ENCODE assay signal across 8 mouse cellular contexts in the genomic region with DNA sequence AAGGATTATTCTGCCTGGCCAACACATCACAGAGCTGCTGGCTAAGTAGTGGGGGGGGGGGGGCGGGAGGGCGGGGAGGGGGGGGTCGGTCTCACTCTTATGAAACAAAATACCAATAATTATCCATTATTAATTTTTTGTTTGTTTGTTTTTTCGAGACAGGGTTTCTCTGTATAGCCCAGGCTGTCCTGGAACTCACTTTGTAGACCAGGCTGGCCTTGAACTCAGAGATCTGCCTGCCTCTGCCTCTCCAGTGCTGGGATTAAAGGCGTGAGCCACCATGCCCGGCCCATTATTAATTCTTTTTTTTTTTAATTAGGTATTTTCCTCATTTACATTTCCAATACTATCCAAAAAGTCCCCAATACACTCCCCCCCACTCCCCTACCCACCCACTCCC. TPM values are rescaled to one million over a fixed set of nuclear protein-coding genes. Genes with fewer than 3 reads are reported as not detected.
DNase-seq lines count a peak whose midpoint lies in the region; ATAC-seq and TF ChIP-seq lines count a peak whose summit lies in the region.
"Not testable (repeated sequence)": the region's sequence is repeated elsewhere in the genome, so short reads cannot be mapped to it uniquely, and the experiment has no call there.

No protein-coding gene starts in this region.

- H3K36me3 ChIP-seq in ES-E14 (ENCODE audit: control insufficient read depth, insufficient read depth, low read length, poor library complexity, severe bottlenecking): peaks cover 52% of the 10 kb centered on the region
- H3K36me3 ChIP-seq in embryonic facial prominence, embryonic 15.5 days: peaks cover 65% of the 10 kb centered on the region
- peaks cover 71% of the 10 kb centered on the region for H3K36me3 ChIP-seq in heart, embryonic 10.5 days
- H3K36me3 ChIP-seq in hindbrain, embryonic 15.5 days: peaks cover 56% of the 10 kb centered on the region
- H3K36me3 ChIP-seq in liver, embryonic 16.5 days (ENCODE audit: control insufficient read depth, insufficient read depth): peaks cover 37% of the 10 kb centered on the region
- peaks cover 71% of the 10 kb centered on the region for H3K36me3 ChIP-seq in midbrain, embryonic 14.5 days (ENCODE audit: control insufficient read depth, insufficient read depth, low read length)
- peaks cover 50% of the 10 kb centered on the region for H3K36me3 ChIP-seq in stomach, embryonic 14.5 days (ENCODE audit: control insufficient read depth, insufficient read depth, low read length)

- intact Hi-C loops in left cerebral cortex, adult 2 months (cut with DNase I): loop anchor here (1.0 to 2.0 kb wide), 2 partner anchors 8 to 80 kb away; partner anchors contain the start of genes Entr1 and Pmpca

- H3K4me3 ChIP-seq in ES-E14 (ENCODE audit: insufficient read depth in 1 of 2, low read depth in 1 of 2, low read length in 2 of 2, poor library complexity in 1 of 2, severe bottlenecking in 1 of 2): peak overlapping the region; percentile 93 to 94
- peak overlapping the region; percentile 85 for H3K4me3 ChIP-seq in embryonic facial prominence, embryonic 15.5 days (replicated peaks)
- H3K4me3 ChIP-seq in heart, embryonic 10.5 days: peak overlapping the region; percentile 81
- H3K4me3 ChIP-seq in hindbrain, embryonic 15.5 days: peak overlapping the region; percentile 71
- H3K4me3 ChIP-seq in left cerebral cortex, adult 2 months: peak overlapping the region; percentile 88
- peak overlapping the region; percentile 88 for H3K4me3 ChIP-seq in liver, embryonic 16.5 days (ENCODE audit: low read depth, low read length)
- peak overlapping the region; percentile 77 for H3K4me3 ChIP-seq in midbrain, embryonic 14.5 days (replicated peaks; ENCODE audit: low read depth, low read length)
- H3K4me3 ChIP-seq in stomach, embryonic 14.5 days (ENCODE audit: low read depth, low read length): peak overlapping the region; percentile 89

- in situ Hi-C loops in ES-E14 (cut with MboI; ENCODE audit: low sequenced_read_pairs in 2 of 2, unreplicated experiment in 2 of 2): not testable (repeated sequence)

- H3K27ac ChIP-seq in ES-E14 (ENCODE audit: insufficient read depth, low read depth, low read length, poor library complexity, severe bottlenecking); embryonic facial prominence, embryonic 15.5 days (replicated peaks); left cerebral cortex, adult 2 months; liver, embryonic 16.5 days (ENCODE audit: low read length); stomach, embryonic 14.5 days (ENCODE audit: low read length): not testable (repeated sequence)
- peak overlapping the region; percentile 83 for H3K27ac ChIP-seq in heart, embryonic 10.5 days
- peak overlapping the region; percentile 68 for H3K27ac ChIP-seq in hindbrain, embryonic 15.5 days (replicated peaks)
- peak overlapping the region; percentile 70; the same call in 1 of the 2 replicates for H3K27ac ChIP-seq in midbrain, embryonic 14.5 days (replicated peaks; ENCODE audit: low read depth, low read length)

- WGBS in embryonic facial prominence, embryonic 15.5 days: 23% methylated on average over 6 of the region's 6 CpGs
- 30% methylated on average over 6 of the region's 6 CpGs for WGBS in heart, embryonic 10.5 days
- WGBS in hindbrain, embryonic 15.5 days: 30% methylated on average over 6 of the region's 6 CpGs
- WGBS in liver, embryonic 16.5 days (ENCODE audit: insufficient replicate concordance): 27% methylated on average over 5 of the region's 6 CpGs
- 31% methylated on average over 6 of the region's 6 CpGs for WGBS in midbrain, embryonic 14.5 days
- WGBS in stomach, embryonic 14.5 days: 28% methylated on average over 6 of the region's 6 CpGs

- ATAC-seq in embryonic facial prominence, embryonic 15.5 days (ENCODE audit: insufficient number of reproducible peaks, low FRiP score, low TSS enrichment, low read depth); hindbrain, embryonic 15.5 days (ENCODE audit: low FRiP score, low read depth); liver, embryonic 16.5 days (ENCODE audit: low read depth); midbrain, embryonic 14.5 days (ENCODE audit: low FRiP score, low TSS enrichment); stomach, embryonic 14.5 days (ENCODE audit: insufficient number of reproducible peaks, insufficient read depth, low FRiP score, low read depth): not testable (repeated sequence)

- TF ChIP-seq CTCF in left cerebral cortex, adult 2 months (IDR thresholded peaks at IDR 0.05): not testable (repeated sequence)

- H3K9me3 ChIP-seq in ES-E14 (ENCODE audit: control insufficient read depth, insufficient read depth, low read depth, low read length); embryonic facial prominence, embryonic 15.5 days (replicated peaks); heart, embryonic 10.5 days; hindbrain, embryonic 15.5 days; liver, embryonic 16.5 days (replicated peaks; ENCODE audit: control insufficient read depth, low read length); midbrain, embryonic 14.5 days (ENCODE audit: control insufficient read depth, low read length); stomach, embryonic 14.5 days (ENCODE audit: control insufficient read depth, low read depth, low read length): not testable (repeated sequence)

- peak overlapping the region; percentile 54; the same call in 1 of the 2 replicates for H3K9ac ChIP-seq in ES-E14 (ENCODE audit: insufficient read depth, low read depth, low read length, poor library complexity, severe bottlenecking)
- H3K9ac ChIP-seq in embryonic facial prominence, embryonic 15.5 days: peak overlapping the region; percentile 75; the same call in 1 of the 2 replicates
- peak overlapping the region; percentile 67 for H3K9ac ChIP-seq in hindbrain, embryonic 15.5 days
- H3K9ac ChIP-seq in liver, embryonic 16.5 days (ENCODE audit: low read depth, low read length): peak overlapping the region; percentile 81; the same call in 1 of the 2 replicates
- peak overlapping the region; percentile 78 for H3K9ac ChIP-seq in midbrain, embryonic 14.5 days (replicated peaks; ENCODE audit: low read length)
- peak overlapping the region; percentile 78; the same call in 1 of the 2 replicates for H3K9ac ChIP-seq in stomach, embryonic 14.5 days (replicated peaks; ENCODE audit: low read depth, low read length)

- peak overlapping the region; percentile 90 for H3K4me2 ChIP-seq in embryonic facial prominence, embryonic 15.5 days (replicated peaks)
- peak overlapping the region; percentile 85 for H3K4me2 ChIP-seq in hindbrain, embryonic 15.5 days
- H3K4me2 ChIP-seq in liver, embryonic 16.5 days (ENCODE audit: low read depth, low read length): peak overlapping the region; percentile 95
- H3K4me2 ChIP-seq in midbrain, embryonic 14.5 days (ENCODE audit: low read length): peak overlapping the region; percentile 91
- H3K4me2 ChIP-seq in stomach, embryonic 14.5 days (replicated peaks; ENCODE audit: low read depth, low read length): peak overlapping the region; percentile 67

- H3K27me3 ChIP-seq in embryonic facial prominence, embryonic 15.5 days; heart, embryonic 10.5 days (ENCODE audit: insufficient read depth, poor library complexity, severe bottlenecking); hindbrain, embryonic 15.5 days; liver, embryonic 16.5 days (ENCODE audit: control insufficient read depth, insufficient read depth, low read depth, low read length); midbrain, embryonic 14.5 days (ENCODE audit: control insufficient read depth, insufficient read depth, low read length); stomach, embryonic 14.5 days (ENCODE audit: control insufficient read depth, insufficient read depth, low read length): not testable (repeated sequence)

- not testable (repeated sequence) for H3K4me1 ChIP-seq in ES-E14 (ENCODE audit: control insufficient read depth in 2 of 2, insufficient read depth in 2 of 2, low read length in 2 of 2, poor library complexity in 1 of 2); embryonic facial prominence, embryonic 15.5 days; heart, embryonic 10.5 days; liver, embryonic 16.5 days (ENCODE audit: control insufficient read depth, low read depth, low read length); midbrain, embryonic 14.5 days (ENCODE audit: control insufficient read depth, insufficient read depth, low read length); stomach, embryonic 14.5 days (ENCODE audit: control insufficient read depth, insufficient read depth, low read length)
- peaks cover 18% of the 10 kb centered on the region for H3K4me1 ChIP-seq in hindbrain, embryonic 15.5 days (replicated peaks)

- not testable (repeated sequence) for DNase-seq in ES-E14 (ENCODE audit: low read depth, low spot score); heart, embryonic 10.5 days (ENCODE audit: low spot score); left cerebral cortex, adult 2 months (ENCODE audit: extremely low spot score in 1 of 2, low spot score in 2 of 2); midbrain, embryonic 14.5 days

RNA-seq across cellular contexts. Expression of gene Snapc4, which starts 0.4 kb away (rescaled TPM):
- total RNA-seq in ES-E14 (2012; rRNA removed): 79.2 and 128 TPM in 2 replicates
- 25.3 and 30.2 TPM in 2 replicates for polyA plus RNA-seq in embryonic facial prominence, embryonic 15.5 days (2015; fragmentation: Nextera tagmentation; extraction: Ambion mirVana)
- 27.1 and 31.7 TPM in 2 replicates for polyA plus RNA-seq in heart, embryonic 10.5 days (2016; fragmentation: Nextera tagmentation; extraction: Ambion mirVana)
- polyA plus RNA-seq in hindbrain, embryonic 15.5 days (2015; fragmentation: Nextera tagmentation; extraction: Ambion mirVana): 30.6 and 40.5 TPM in 2 replicates
- total RNA-seq in left cerebral cortex, adult 2 months (2021): 10 to 100 TPM; 74.2 to 78.2 TPM
- polyA plus RNA-seq in liver, embryonic 16.5 days (2015; fragmentation: Nextera tagmentation; extraction: Ambion mirVana): 7.1 and 10.0 TPM in 2 replicates
- 25.3 and 30.7 TPM in 2 replicates for polyA plus RNA-seq in midbrain, embryonic 14.5 days (2014; fragmentation: Nextera tagmentation; extraction: Ambion mirVana)
- 29.4 and 32.2 TPM in 2 replicates for polyA plus RNA-seq in stomach, embryonic 14.5 days (2014; fragmentation: Nextera tagmentation; extraction: Ambion mirVana)

RNA-seq across cellular contexts. Expression of gene Entr1, which starts 8.2 kb away (rescaled TPM):
- total RNA-seq in ES-E14 (2012; rRNA removed): 87.8 and 90.4 TPM in 2 replicates
- polyA plus RNA-seq in embryonic facial prominence, embryonic 15.5 days (2015; fragmentation: Nextera tagmentation; extraction: Ambion mirVana): 120 and 141 TPM in 2 replicates
- polyA plus RNA-seq in heart, embryonic 10.5 days (2016; fragmentation: Nextera tagmentation; extraction: Ambion mirVana): 94.7 and 113 TPM in 2 replicates
- 151 and 163 TPM in 2 replicates for polyA plus RNA-seq in hindbrain, embryonic 15.5 days (2015; fragmentation: Nextera tagmentation; extraction: Ambion mirVana)
- total RNA-seq in left cerebral cortex, adult 2 months (2021): 100 to 1,000 TPM; 152 to 164 TPM
- polyA plus RNA-seq in liver, embryonic 16.5 days (2015; fragmentation: Nextera tagmentation; extraction: Ambion mirVana): 34.1 and 34.4 TPM in 2 replicates
- polyA plus RNA-seq in midbrain, embryonic 14.5 days (2014; fragmentation: Nextera tagmentation; extraction: Ambion mirVana): 143 and 161 TPM in 2 replicates
- polyA plus RNA-seq in stomach, embryonic 14.5 days (2014; fragmentation: Nextera tagmentation; extraction: Ambion mirVana): 102 and 117 TPM in 2 replicates

RNA-seq across cellular contexts. Expression of gene Pmpca, which starts 8.3 kb away (rescaled TPM):
- total RNA-seq in ES-E14 (2012; rRNA removed): 133 and 149 TPM in 2 replicates
- polyA plus RNA-seq in embryonic facial prominence, embryonic 15.5 days (2015; fragmentation: Nextera tagmentation; extraction: Ambion mirVana): 90.4 and 92.6 TPM in 2 replicates
- 153 and 171 TPM in 2 replicates for polyA plus RNA-seq in heart, embryonic 10.5 days (2016; fragmentation: Nextera tagmentation; extraction: Ambion mirVana)
- 90.0 and 91.9 TPM in 2 replicates for polyA plus RNA-seq in hindbrain, embryonic 15.5 days (2015; fragmentation: Nextera tagmentation; extraction: Ambion mirVana)
- total RNA-seq in left cerebral cortex, adult 2 months (2021): 10 to 100 TPM; 93.6 to 94.4 TPM
- 55.8 and 57.6 TPM in 2 replicates for polyA plus RNA-seq in liver, embryonic 16.5 days (2015; fragmentation: Nextera tagmentation; extraction: Ambion mirVana)
- 68.0 and 80.9 TPM in 2 replicates for polyA plus RNA-seq in midbrain, embryonic 14.5 days (2014; fragmentation: Nextera tagmentation; extraction: Ambion mirVana)
- 83.2 and 86.5 TPM in 2 replicates for polyA plus RNA-seq in stomach, embryonic 14.5 days (2014; fragmentation: Nextera tagmentation; extraction: Ambion mirVana)

RNA-seq across cellular contexts. Expression of gene Card9, which starts 20.2 kb away (rescaled TPM):
- total RNA-seq in ES-E14 (2012; rRNA removed): 0.76 and 1.6 TPM in 2 replicates
- polyA plus RNA-seq in embryonic facial prominence, embryonic 15.5 days (2015; fragmentation: Nextera tagmentation; extraction: Ambion mirVana): 0.84 and 1.7 TPM in 2 replicates
- 0.31 and 0.62 TPM in 2 replicates for polyA plus RNA-seq in heart, embryonic 10.5 days (2016; fragmentation: Nextera tagmentation; extraction: Ambion mirVana)
- 1.5 and 3.2 TPM in 2 replicates for polyA plus RNA-seq in hindbrain, embryonic 15.5 days (2015; fragmentation: Nextera tagmentation; extraction: Ambion mirVana)
- 1 to 10 TPM; 3.0 to 3.7 TPM for total RNA-seq in left cerebral cortex, adult 2 months (2021)
- polyA plus RNA-seq in liver, embryonic 16.5 days (2015; fragmentation: Nextera tagmentation; extraction: Ambion mirVana): 1.7 and 3.0 TPM in 2 replicates
- 1.5 and 1.7 TPM in 2 replicates for polyA plus RNA-seq in midbrain, embryonic 14.5 days (2014; fragmentation: Nextera tagmentation; extraction: Ambion mirVana)
- 0.51 and 0.88 TPM in 2 replicates for polyA plus RNA-seq in stomach, embryonic 14.5 days (2014; fragmentation: Nextera tagmentation; extraction: Ambion mirVana)

RNA-seq across cellular contexts. Expression of gene Inpp5e, which starts 28.1 kb away (rescaled TPM):
- total RNA-seq in ES-E14 (2012; rRNA removed): 10.4 and 13.6 TPM in 2 replicates
- 23.2 and 25.1 TPM in 2 replicates for polyA plus RNA-seq in embryonic facial prominence, embryonic 15.5 days (2015; fragmentation: Nextera tagmentation; extraction: Ambion mirVana)
- 20.5 and 22.7 TPM in 2 replicates for polyA plus RNA-seq in heart, embryonic 10.5 days (2016; fragmentation: Nextera tagmentation; extraction: Ambion mirVana)
- polyA plus RNA-seq in hindbrain, embryonic 15.5 days (2015; fragmentation: Nextera tagmentation; extraction: Ambion mirVana): 25.9 and 26.1 TPM in 2 replicates
- total RNA-seq in left cerebral cortex, adult 2 months (2021): 10 to 100 TPM; 28.1 to 28.2 TPM
- 5.2 and 5.8 TPM in 2 replicates for polyA plus RNA-seq in liver, embryonic 16.5 days (2015; fragmentation: Nextera tagmentation; extraction: Ambion mirVana)
- 20.7 and 26.3 TPM in 2 replicates for polyA plus RNA-seq in midbrain, embryonic 14.5 days (2014; fragmentation: Nextera tagmentation; extraction: Ambion mirVana)
- 20.0 and 24.0 TPM in 2 replicates for polyA plus RNA-seq in stomach, embryonic 14.5 days (2014; fragmentation: Nextera tagmentation; extraction: Ambion mirVana)
